Mouse (Mus musculus) A20 (cell line): ENCODE measurements around the gene Gm5168.
"Not testable (repeated sequence)": the region's sequence is repeated elsewhere in the genome, so short reads cannot be mapped to it uniquely, and the experiment has no call there.

ENCODE experiments used
- DNase-seq: peaks from one replicate; pipeline ENCODE4 v3.0.0-alpha.2; 2011; ENCODE audit warnings: low read depth, low spot score

The Gm5168 gene

GRCm38 (mm10) chrX:26050941-26051340, at the start of gene Gm5168:
Gene Gm5168 (minus strand): TSS chrX:26051041.
- not testable (repeated sequence) for DNase-seq
